Mouse (Mus musculus): Measurements from ENCODE around the gene Wnt10b. TPM values are rescaled to one million over a fixed set of nuclear protein-coding genes. Genes with fewer than 3 reads are reported as not detected.

Gene Wnt10b
- polyA plus RNA-seq, 1 experiment from 2014 or later, result 0.06 TPM

DNA sequence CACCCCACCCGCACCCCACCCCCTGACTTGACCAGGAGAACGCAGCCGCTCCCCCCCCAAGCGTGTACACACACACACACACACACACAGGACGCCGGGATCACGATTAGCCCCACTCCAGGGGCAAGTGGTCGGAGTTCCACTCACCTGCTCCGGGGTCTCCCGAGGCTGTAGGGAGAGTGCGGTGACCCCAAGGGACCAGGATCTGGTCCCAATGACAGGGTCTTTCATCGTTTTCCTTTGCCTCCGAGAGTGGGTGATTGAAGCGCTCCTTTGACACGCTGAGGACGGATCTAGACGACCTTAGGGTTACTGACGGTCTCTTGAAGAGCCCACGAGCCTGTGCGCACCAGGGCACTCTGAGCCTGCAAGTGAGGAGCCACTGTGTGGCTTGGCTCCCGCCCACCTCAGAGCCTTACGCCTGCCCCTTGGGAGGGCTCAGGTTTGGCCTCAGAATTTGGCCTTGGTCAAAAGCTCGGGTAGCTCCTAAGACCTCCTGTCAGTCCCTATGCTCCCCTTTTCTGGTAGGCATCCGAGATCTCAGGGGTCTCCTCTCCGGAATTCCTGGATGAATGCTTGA is 331 bp upstream of the Wnt10b start:
- Histone ChIP-seq H3K9ac (ENCODE audit: low read depth, low read length) (no peak overlapping the region; the same call in 1 of the 2 replicates), H3K9me3 (ENCODE audit: control insufficient read depth, low read length) (no peaks in the 10 kb centered on the region), H3K4me2 (ENCODE audit: low read length) (peak overlapping the region; percentile 54), H3K27me3 (replicated peaks; ENCODE audit: control insufficient read depth, insufficient read depth, low read length) (peaks cover 88% of the 10 kb centered on the region), H3K36me3 (ENCODE audit: control insufficient read depth, insufficient read depth, low read length) (no peaks in the 10 kb centered on the region), H3K4me3 (ENCODE audit: low read length) (peak overlapping the region; percentile 32), H3K4me1 (ENCODE audit: control insufficient read depth, insufficient read depth, low read depth, low read length) (peaks cover 9% of the 10 kb centered on the region), H3K27ac (ENCODE audit: low read depth, low read length) (no peak overlapping the region)
- WGBS, result 1% methylated on average over 24 of the region's 25 CpGs
- ATAC-seq, result no peak

DNA sequence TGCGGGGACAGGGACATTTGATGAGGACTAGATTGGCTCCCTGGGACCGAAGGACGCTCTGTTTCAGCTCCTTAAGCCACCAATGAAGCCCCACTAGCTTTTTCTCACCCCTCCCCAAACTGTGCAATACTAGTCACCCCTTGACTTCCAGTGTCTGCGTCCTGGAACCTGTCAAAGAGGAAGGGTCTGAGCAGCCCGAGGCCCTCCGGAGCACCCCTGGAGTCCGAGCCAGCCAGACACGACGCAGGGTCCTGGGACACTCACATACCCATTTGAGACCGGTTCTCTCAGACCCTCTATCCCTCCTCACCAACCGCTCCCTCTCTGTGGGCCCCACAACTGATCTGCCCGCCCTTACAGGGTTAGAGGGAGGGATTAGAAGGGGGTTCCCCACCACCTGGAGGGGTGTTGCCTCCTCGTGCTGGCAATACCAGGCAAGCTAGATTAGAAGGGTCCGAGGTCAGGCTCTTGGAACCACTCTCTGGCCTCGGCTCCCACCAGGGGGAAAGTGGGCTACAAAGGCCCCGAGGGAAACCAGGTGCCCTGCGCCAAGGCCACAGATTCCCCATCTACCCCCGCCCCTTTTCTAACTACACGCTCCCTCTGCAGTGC is 839 bp downstream of the Wnt10b start:
- peaks cover 16% of the 10 kb centered on the region for H3K4me1 ChIP-seq (ENCODE audit: control insufficient read depth, insufficient read depth, low read depth, low read length)
- no peak overlapping the region for H3K9ac ChIP-seq (ENCODE audit: low read depth, low read length)
- 1% methylated on average over 19 of the region's 19 CpGs for WGBS
- ATAC-seq, result no peak
- H3K4me3 ChIP-seq (ENCODE audit: low read length), result peak overlapping the region; percentile 31; the same call in 1 of the 2 replicates
- no peaks in the 10 kb centered on the region for H3K36me3 ChIP-seq (ENCODE audit: control insufficient read depth, insufficient read depth, low read length)
- H3K9me3 ChIP-seq (ENCODE audit: control insufficient read depth, low read length), result no peaks in the 10 kb centered on the region
- no peak overlapping the region for H3K4me2 ChIP-seq (ENCODE audit: low read length)
- H3K27me3 ChIP-seq (replicated peaks; ENCODE audit: control insufficient read depth, insufficient read depth, low read length), result peaks cover 87% of the 10 kb centered on the region
- H3K27ac ChIP-seq (ENCODE audit: low read depth, low read length), result no peak overlapping the region

DNA sequence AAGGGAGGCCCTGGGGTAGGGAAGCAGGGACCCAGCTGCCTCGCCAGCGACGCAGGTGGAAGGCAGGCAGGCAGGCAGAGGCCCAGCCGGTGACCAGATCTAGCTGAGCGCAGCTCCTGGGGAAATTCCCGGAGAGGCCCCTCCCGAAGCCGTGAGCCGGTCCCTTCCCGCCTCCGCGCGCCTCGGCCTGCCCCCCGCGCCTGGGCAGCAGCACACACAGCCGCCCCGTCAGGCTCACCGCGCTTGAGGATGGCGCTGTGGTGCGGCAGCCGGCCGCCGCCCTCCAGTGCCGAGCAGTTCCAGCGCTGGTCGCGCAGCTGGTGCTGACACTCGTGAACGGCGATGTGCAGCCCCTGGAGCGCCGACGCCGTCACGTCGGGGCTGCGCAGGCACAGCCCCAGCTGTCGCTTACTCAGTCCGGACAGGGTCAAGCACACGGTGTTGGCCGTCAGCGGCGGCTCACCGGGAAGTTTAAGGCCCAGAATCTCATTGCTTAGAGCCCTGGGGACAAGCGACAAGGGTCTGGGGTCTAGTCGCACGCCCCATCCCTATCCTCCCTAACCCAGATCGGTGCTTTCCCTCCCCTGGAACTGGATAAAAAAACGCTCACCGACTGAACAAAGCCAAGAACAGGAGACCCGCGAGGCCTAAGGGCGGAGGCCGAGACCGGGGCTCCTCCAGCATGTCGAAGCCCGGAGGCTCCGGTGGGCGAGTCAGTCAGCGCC is 1.5 kb downstream of the Wnt10b start:
- Histone ChIP-seq H3K36me3 (ENCODE audit: control insufficient read depth, insufficient read depth, low read length) (no peaks in the 10 kb centered on the region), H3K9ac (ENCODE audit: low read depth, low read length) (peak overlapping the region; percentile 31; the same call in 1 of the 2 replicates), H3K4me2 (ENCODE audit: low read length) (peak overlapping the region; percentile 49), H3K4me3 (ENCODE audit: low read length) (peak overlapping the region; percentile 31), H3K27ac (ENCODE audit: low read depth, low read length) (no peak overlapping the region), H3K27me3 (replicated peaks; ENCODE audit: control insufficient read depth, insufficient read depth, low read length) (peaks cover 85% of the 10 kb centered on the region), H3K4me1 (ENCODE audit: control insufficient read depth, insufficient read depth, low read depth, low read length) (peaks cover 16% of the 10 kb centered on the region), H3K9me3 (ENCODE audit: control insufficient read depth, low read length) (no peaks in the 10 kb centered on the region)
- no peak for ATAC-seq
- WGBS, result under 1% methylated on average over 48 of the region's 62 CpGs

DNA sequence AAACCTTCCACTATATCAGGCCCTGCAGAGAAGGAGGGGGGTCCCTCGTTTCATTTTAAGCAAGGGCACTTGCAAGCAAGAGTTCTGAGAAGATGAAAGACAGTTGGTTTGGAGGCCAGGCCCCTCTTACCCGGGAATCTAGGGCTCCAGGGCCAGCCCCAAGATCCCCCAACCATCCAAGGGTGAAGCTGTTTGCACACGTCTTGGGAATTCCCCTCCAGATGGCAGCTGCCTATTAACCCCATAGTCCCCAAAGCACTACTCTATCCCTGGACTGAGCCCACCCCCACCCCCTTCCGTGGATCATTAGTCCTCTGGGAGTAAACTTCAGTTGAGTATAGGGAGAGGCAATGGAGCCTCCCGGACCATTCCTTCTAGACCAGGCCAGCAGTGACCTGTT is 2.4 kb downstream of the Wnt10b start:
- Histone ChIP-seq H3K27me3 (replicated peaks; ENCODE audit: control insufficient read depth, insufficient read depth, low read length) (peaks cover 82% of the 10 kb centered on the region), H3K4me1 (ENCODE audit: control insufficient read depth, insufficient read depth, low read depth, low read length) (peaks cover 16% of the 10 kb centered on the region), H3K9me3 (ENCODE audit: control insufficient read depth, low read length) (no peaks in the 10 kb centered on the region), H3K4me3 (ENCODE audit: low read length) (no peak overlapping the region), H3K9ac (ENCODE audit: low read depth, low read length) (no peak overlapping the region), H3K27ac (ENCODE audit: low read depth, low read length) (no peak overlapping the region), H3K4me2 (ENCODE audit: low read length) (no peak overlapping the region), H3K36me3 (ENCODE audit: control insufficient read depth, insufficient read depth, low read length) (no peaks in the 10 kb centered on the region)
- 4% methylated on average over 5 of the region's 5 CpGs for WGBS
- ATAC-seq, result no peak

DNA sequence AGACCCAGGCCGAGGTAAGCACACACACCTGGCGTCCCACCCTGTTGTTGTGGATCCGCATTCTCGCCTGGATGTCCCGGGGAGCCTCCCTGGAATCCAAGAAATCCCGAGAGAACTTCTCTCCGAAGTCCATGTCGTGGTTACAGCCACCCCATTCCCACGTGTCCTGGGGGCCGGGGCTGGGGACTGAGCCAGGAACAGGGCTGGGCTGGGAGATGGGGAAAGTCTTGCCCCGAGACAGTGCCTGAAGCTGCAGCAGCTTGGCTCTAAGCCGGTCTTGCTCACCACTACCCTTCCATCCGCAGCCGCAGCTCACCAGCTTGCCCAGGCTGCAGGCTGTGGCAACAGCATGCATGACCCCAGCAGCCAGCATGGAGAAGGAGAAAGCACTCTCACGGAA is 3.9 kb downstream of the Wnt10b start:
- Histone ChIP-seq H3K9ac (ENCODE audit: low read depth, low read length) (no peak overlapping the region), H3K4me2 (ENCODE audit: low read length) (no peak overlapping the region), H3K36me3 (ENCODE audit: control insufficient read depth, insufficient read depth, low read length) (no peaks in the 10 kb centered on the region), H3K27me3 (replicated peaks; ENCODE audit: control insufficient read depth, insufficient read depth, low read length) (peaks cover 73% of the 10 kb centered on the region), H3K4me1 (ENCODE audit: control insufficient read depth, insufficient read depth, low read depth, low read length) (peaks cover 16% of the 10 kb centered on the region), H3K4me3 (ENCODE audit: low read length) (no peak overlapping the region), H3K27ac (ENCODE audit: low read depth, low read length) (no peak overlapping the region), H3K9me3 (ENCODE audit: control insufficient read depth, low read length) (no peaks in the 10 kb centered on the region)
- ATAC-seq, result no peak
- WGBS, result 12% methylated on average over 15 of the region's 15 CpGs

DNA sequence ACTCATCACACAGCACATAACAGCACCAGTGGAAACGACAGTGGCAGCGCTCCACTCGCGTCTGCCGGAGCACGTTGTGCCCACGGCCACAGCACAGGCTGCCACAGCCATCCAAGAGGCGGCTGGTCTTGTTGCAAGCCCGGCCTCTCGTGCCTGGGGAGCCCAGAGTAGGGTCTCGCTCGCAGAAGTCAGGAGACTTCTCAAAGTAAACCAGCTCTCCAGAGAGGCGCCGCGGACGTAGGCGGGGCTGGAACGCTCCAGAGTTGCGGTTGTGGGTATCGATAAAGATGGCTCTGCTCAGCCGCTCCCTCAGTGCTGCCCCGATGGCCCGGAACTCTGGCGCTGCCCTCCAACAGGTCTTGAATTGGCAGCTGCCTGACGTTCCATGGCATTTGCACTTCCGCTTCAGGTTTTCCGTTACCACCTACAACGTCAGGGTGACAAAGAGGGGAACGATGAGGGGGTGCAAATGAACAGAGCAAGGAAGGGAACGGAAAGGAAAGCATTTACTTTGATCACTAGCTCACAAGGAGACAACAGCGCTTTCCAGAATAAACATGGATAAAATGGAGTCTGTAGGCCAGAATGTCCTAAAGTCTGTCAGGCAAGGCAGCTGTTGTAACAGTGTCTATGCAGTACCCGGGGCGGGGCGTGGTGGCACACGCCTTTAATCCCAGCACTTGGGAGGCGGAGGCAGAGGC is 5.3 kb downstream of the Wnt10b start:
- Histone ChIP-seq H3K9ac (ENCODE audit: low read depth, low read length) (peak overlapping the region; percentile 29), H3K4me1 (ENCODE audit: control insufficient read depth, insufficient read depth, low read depth, low read length) (peaks cover 6% of the 10 kb centered on the region), H3K4me3 (ENCODE audit: low read length) (peak overlapping the region; percentile 39), H3K9me3 (ENCODE audit: control insufficient read depth, low read length) (no peaks in the 10 kb centered on the region), H3K27me3 (replicated peaks; ENCODE audit: control insufficient read depth, insufficient read depth, low read length) (peaks cover 64% of the 10 kb centered on the region), H3K27ac (ENCODE audit: low read depth, low read length) (no peak overlapping the region), H3K36me3 (ENCODE audit: control insufficient read depth, insufficient read depth, low read length) (no peaks in the 10 kb centered on the region), H3K4me2 (ENCODE audit: low read length) (peak overlapping the region; percentile 59)
- WGBS, result 3% methylated on average over 36 of the region's 36 CpGs
- no peak for ATAC-seq

DNA sequence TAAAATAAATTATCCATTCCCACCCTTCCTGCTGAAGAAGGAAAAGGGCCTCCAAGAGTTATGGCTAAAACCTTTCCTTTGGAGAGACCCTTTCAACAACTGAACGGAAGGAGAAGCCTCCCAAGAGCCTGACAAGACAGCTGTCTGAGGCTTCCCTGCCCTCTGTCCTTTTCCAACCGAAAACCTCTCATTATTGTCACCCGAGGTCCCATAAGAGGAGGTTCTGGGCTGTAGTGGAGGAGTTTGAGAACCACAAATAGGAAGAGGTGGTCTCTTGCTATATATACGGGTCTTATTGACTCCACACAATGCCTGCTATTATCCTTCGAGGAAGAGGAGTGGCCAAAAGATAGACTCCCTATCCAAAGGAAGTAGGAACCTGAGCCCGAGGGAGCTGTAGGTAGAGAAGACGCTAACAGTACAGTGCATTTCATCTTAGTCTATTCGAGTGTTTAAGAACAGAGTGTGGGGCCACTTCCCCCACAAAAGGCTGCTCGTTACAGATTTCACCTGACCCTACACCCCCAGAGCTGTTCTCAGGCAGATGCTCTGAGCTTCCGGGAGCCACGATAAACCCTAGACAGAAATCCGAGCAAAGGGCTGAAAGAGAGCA is 6.0 kb downstream of the Wnt10b start:
- ATAC-seq, result no peak
- peak overlapping the region; percentile 59 for H3K4me2 ChIP-seq (ENCODE audit: low read length)
- WGBS, result 10% methylated on average over 12 of the region's 12 CpGs
- no peak overlapping the region for H3K27ac ChIP-seq (ENCODE audit: low read depth, low read length)
- H3K4me3 ChIP-seq (ENCODE audit: low read length), result peak overlapping the region; percentile 39
- no peaks in the 10 kb centered on the region for H3K36me3 ChIP-seq (ENCODE audit: control insufficient read depth, insufficient read depth, low read length)
- no peak overlapping the region for H3K9ac ChIP-seq (ENCODE audit: low read depth, low read length)
- H3K27me3 ChIP-seq (replicated peaks; ENCODE audit: control insufficient read depth, insufficient read depth, low read length), result peaks cover 58% of the 10 kb centered on the region
- peaks cover 6% of the 10 kb centered on the region; the same call in 1 of the 2 replicates for H3K4me1 ChIP-seq (ENCODE audit: control insufficient read depth, insufficient read depth, low read depth, low read length)
- no peaks in the 10 kb centered on the region for H3K9me3 ChIP-seq (ENCODE audit: control insufficient read depth, low read length)

DNA sequence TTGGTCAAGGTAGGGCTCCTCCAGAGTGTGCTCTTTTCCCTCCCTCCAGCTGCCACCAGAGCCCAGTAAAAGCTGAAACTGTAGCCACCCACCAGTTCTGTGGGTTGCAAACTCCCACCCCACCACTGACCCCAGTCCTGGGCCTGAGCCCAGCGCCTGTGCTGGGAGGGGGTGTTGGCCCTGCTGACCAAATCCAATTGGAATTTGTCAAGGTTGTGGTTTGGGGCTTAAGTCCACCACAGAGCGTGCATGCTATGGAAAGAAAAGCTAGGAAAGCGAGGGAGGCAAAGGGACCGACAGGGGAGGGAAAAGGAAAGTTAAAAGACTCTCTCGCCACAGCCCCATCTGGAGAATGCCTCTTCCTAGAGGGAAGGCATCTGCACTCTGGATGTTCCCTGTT is 9.7 kb downstream of the Wnt10b start:
- no peak overlapping the region for H3K27ac ChIP-seq (ENCODE audit: low read depth, low read length)
- no peaks in the 10 kb centered on the region for H3K9me3 ChIP-seq (ENCODE audit: control insufficient read depth, low read length)
- H3K27me3 ChIP-seq (replicated peaks; ENCODE audit: control insufficient read depth, insufficient read depth, low read length), result peaks cover 24% of the 10 kb centered on the region
- H3K9ac ChIP-seq (ENCODE audit: low read depth, low read length), result no peak overlapping the region
- H3K4me3 ChIP-seq (ENCODE audit: low read length), result no peak overlapping the region
- H3K4me1 ChIP-seq (ENCODE audit: control insufficient read depth, insufficient read depth, low read depth, low read length), result peaks cover 10% of the 10 kb centered on the region; the same call in 1 of the 2 replicates
- WGBS, result 21% methylated on average over 5 of the region's 5 CpGs
- no peak overlapping the region for H3K4me2 ChIP-seq (ENCODE audit: low read length)
- H3K36me3 ChIP-seq (ENCODE audit: control insufficient read depth, insufficient read depth, low read length), result no peaks in the 10 kb centered on the region
- ATAC-seq, result no peak
